8 mouse cellular contexts compared by ENCODE assay signal in the genomic region with DNA sequence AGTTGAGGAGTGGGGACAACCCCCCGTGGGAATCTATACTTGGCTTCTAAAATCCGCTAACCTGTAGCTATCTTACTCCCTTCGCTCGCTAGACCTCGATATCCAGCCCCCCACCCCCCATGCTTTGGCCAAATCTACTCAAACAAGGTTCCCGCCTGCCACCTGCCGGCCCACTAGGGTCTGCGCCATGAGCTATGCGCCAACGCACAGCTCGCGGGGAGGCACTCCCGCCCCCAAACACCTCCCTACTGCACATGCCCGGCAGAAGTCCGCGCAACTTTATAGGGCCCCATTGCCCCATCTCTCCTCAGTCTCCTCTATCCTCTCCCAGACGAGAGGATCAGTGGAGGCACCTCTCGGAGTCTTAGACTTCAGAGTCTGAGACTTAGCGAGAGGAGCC. TPM values are rescaled to one million over a fixed set of nuclear protein-coding genes. Genes with fewer than 3 reads are reported as not detected.
DNase-seq lines count a peak whose midpoint lies in the region; ATAC-seq and TF ChIP-seq lines count a peak whose summit lies in the region.

TSS of gene Gnas (plus strand) at position 310 of the 400 bp plus-strand sequence.

- peak; percentile 77 for ATAC-seq in common myeloid progenitor, adult 5-6 weeks (replicated peaks; ENCODE audit: low read depth, poor library complexity, severe bottlenecking)
- ATAC-seq in hindbrain, postnatal 0 days, result peak; percentile 73
- peak; percentile 68 for ATAC-seq in limb, embryonic 13.5 days (ENCODE audit: low FRiP score, low read depth)
- peak; percentile 41; the same call in 1 of the 2 replicates for ATAC-seq in midbrain, embryonic 12.5 days (ENCODE audit: low FRiP score, low read depth)

- H3K27ac ChIP-seq in hindbrain, postnatal 0 days, result no peak within 1 kb of the TSS
- H3K27ac ChIP-seq in limb, embryonic 13.5 days, result 0 out of 2 replicates have a peak within 1 kb of the TSS, but pooled peaks have one; percentile 8
- no peak within 1 kb of the TSS for H3K27ac ChIP-seq in midbrain, embryonic 12.5 days (replicated peaks)

- TF ChIP-seq CTCF in hindbrain, postnatal 0 days (IDR thresholded peaks at IDR 0.05; ENCODE audit: low read depth), result peak; percentile 79

- H3K27me3 ChIP-seq in hindbrain, postnatal 0 days (ENCODE audit: insufficient read depth, low read length), result peaks cover 21% of the 10 kb centered on the region
- peaks cover 49% of the 10 kb centered on the region for H3K27me3 ChIP-seq in limb, embryonic 13.5 days
- H3K27me3 ChIP-seq in midbrain, embryonic 12.5 days, result peaks cover 56% of the 10 kb centered on the region

- H3K9ac ChIP-seq in hindbrain, postnatal 0 days (replicated peaks; ENCODE audit: low read length), result no peak within 1 kb of the TSS
- peak within 1 kb of the TSS; percentile 59 for H3K9ac ChIP-seq in limb, embryonic 13.5 days
- no peak within 1 kb of the TSS for H3K9ac ChIP-seq in midbrain, embryonic 12.5 days (replicated peaks)

- peak; percentile 87 for DNase-seq in heart, adult 11 months
- DNase-seq in heart, adult 9 months (ENCODE audit: low spot score in 2 of 2), result no peak
- DNase-seq in gastrocnemius, postnatal 14 days, result peak; percentile 66
- peak; percentile 71 for DNase-seq in hindbrain, postnatal 0 days (ENCODE audit: low spot score)
- DNase-seq in thymus, postnatal 25 days, result peak; percentile 32

- H3K36me3 ChIP-seq in hindbrain, postnatal 0 days (ENCODE audit: insufficient read depth, low read length), result peaks cover 3% of the 10 kb centered on the region; the same call in 1 of the 2 replicates
- peaks cover 96% of the 10 kb centered on the region for H3K36me3 ChIP-seq in limb, embryonic 13.5 days
- H3K36me3 ChIP-seq in midbrain, embryonic 12.5 days, result peaks cover 74% of the 10 kb centered on the region

- no peaks in the 10 kb centered on the region for H3K4me1 ChIP-seq in hindbrain, postnatal 0 days (ENCODE audit: insufficient read depth, low read length)
- 0 out of 2 replicates have a peak, but pooled peaks cover 7% of the 10 kb centered on the region for H3K4me1 ChIP-seq in limb, embryonic 13.5 days
- H3K4me1 ChIP-seq in midbrain, embryonic 12.5 days, result peaks cover 3% of the 10 kb centered on the region; the same call in 1 of the 2 replicates

- intact Hi-C loops in gastrocnemius, postnatal 14 days (cut with DNase I; ENCODE audit: low total_unique reads), result loop anchor here (5.0 kb wide), 1 partner anchor 697 kb away; no protein-coding TSS in a partner anchor

- H3K4me2 ChIP-seq in hindbrain, postnatal 0 days (ENCODE audit: low read depth, low read length), result peak within 1 kb of the TSS; percentile 43
- H3K4me2 ChIP-seq in limb, embryonic 13.5 days (replicated peaks), result peak within 1 kb of the TSS; percentile 62
- H3K4me2 ChIP-seq in midbrain, embryonic 12.5 days (replicated peaks), result peak within 1 kb of the TSS; percentile 47

- no peaks in the 10 kb centered on the region for H3K9me3 ChIP-seq in hindbrain, postnatal 0 days (ENCODE audit: low read length)
- H3K9me3 ChIP-seq in limb, embryonic 13.5 days, result peaks cover 23% of the 10 kb centered on the region
- peaks cover 23% of the 10 kb centered on the region for H3K9me3 ChIP-seq in midbrain, embryonic 12.5 days

- peak within 1 kb of the TSS; percentile 22 for H3K4me3 ChIP-seq in hindbrain, postnatal 0 days (ENCODE audit: low read length)
- H3K4me3 ChIP-seq in limb, embryonic 13.5 days, result peak within 1 kb of the TSS; percentile 45
- H3K4me3 ChIP-seq in midbrain, embryonic 12.5 days, result peak within 1 kb of the TSS; percentile 29

- 52% methylated on average over 19 of the region's 19 CpGs for WGBS in hindbrain, postnatal 0 days
- WGBS in limb, embryonic 13.5 days, result 52% methylated on average over 19 of the region's 19 CpGs
- WGBS in midbrain, embryonic 12.5 days, result 56% methylated on average over 19 of the region's 19 CpGs

RNA-seq across cellular contexts. Expression of gene Gnas, which starts in this region (rescaled TPM):
- total RNA-seq in common myeloid progenitor, adult 5-6 weeks (2017), result 226 and 282 TPM in 2 replicates
- 1,000 to 10,000 TPM; 1,660 to 1,705 TPM for total RNA-seq in gastrocnemius, postnatal 14 days (2021)
- total RNA-seq in hindbrain, postnatal 0 days (2014; rRNA removed), result 1,738 and 1,782 TPM in 2 replicates
- polyA plus RNA-seq in hindbrain, postnatal 0 days (2015; fragmentation: Nextera tagmentation; extraction: Ambion mirVana), result 1,873 and 1,902 TPM in 2 replicates
- polyA plus RNA-seq in limb, embryonic 13.5 days (2015; fragmentation: Nextera tagmentation; extraction: Ambion mirVana), result 1,943 and 1,947 TPM in 2 replicates
- 1,415 and 1,424 TPM in 2 replicates for polyA plus RNA-seq in midbrain, embryonic 12.5 days (2016; fragmentation: Nextera tagmentation; extraction: Ambion mirVana)

Comparison
In these comparisons a context has a peak if more than half of its experiments do, and no peak if none do; other contexts are left out.
1. DNase-seq: peak in heart, adult 11 months (single experiment), gastrocnemius, postnatal 14 days (single experiment), hindbrain, postnatal 0 days (single experiment) and thymus, postnatal 25 days (single experiment); none in heart, adult 9 months (0 of 2).
2. Peak in every context shown above with its lines, with median percentiles within 50 percentile points of each other: ATAC-seq, H3K4me2 ChIP-seq and H3K4me3 ChIP-seq.